Mouse (Mus musculus): Measurements from ENCODE around the gene Kank2.

GRCm38 (mm10) chr9:21752252-21752792, 46.2 kb downstream of the Kank2 start:
- TF ChIP-seq CTCF (IDR thresholded peaks at IDR 0.05; ENCODE audit: low read depth) (no peak), EP300 (IDR thresholded peaks at IDR 0.05; ENCODE audit: low read depth) (no peak)
